Mouse (Mus musculus): ENCODE data around the gene Dpf2. TPM values are rescaled to one million over a fixed set of nuclear protein-coding genes. Genes with fewer than 3 reads are reported as not detected.

Gene Dpf2
- total and polyA plus RNA-seq, 3 experiments = 68.8 to 196 (median 126) TPM

- ATAC-seq (ENCODE audit: extremely low read depth, insufficient number of reproducible peaks, low FRiP score, poor library complexity, severe bottlenecking) (no peak), DNase-seq (ENCODE audit: low spot score) (no peak)
- H3K36me3 ChIP-seq (replicated peaks) = peaks cover 58% of the 10 kb centered on the region
Observed at GRCm38 (mm10) chr19:5893282-5894001, 19.4 kb downstream of the Dpf2 start.

GRCm38 (mm10) chr19:5892735-5893134 is 20.1 kb downstream of the Dpf2 start:
- Histone ChIP-seq H3K9me3 (replicated peaks) (no peaks in the 10 kb centered on the region), H3K27me3 (ENCODE audit: insufficient read depth, low read length) (peaks cover 3% of the 10 kb centered on the region; the same call in 1 of the 2 replicates), H3K36me3 (replicated peaks) (peaks cover 52% of the 10 kb centered on the region), H3K4me1 (ENCODE audit: insufficient read depth, low read depth, low read length) (peaks cover 32% of the 10 kb centered on the region), H3K4me3 (ENCODE audit: low read depth, low read length) (no peak overlapping the region)
- ATAC-seq (ENCODE audit: extremely low read depth, insufficient number of reproducible peaks, low FRiP score, poor library complexity, severe bottlenecking) (no peak), DNase-seq (ENCODE audit: low spot score) (no peak)
- TF ChIP-seq POLR2AphosphoS5 (IDR thresholded peaks at IDR 0.05; ENCODE audit: insufficient replicate concordance, low read depth, low read length) (no peak), GATA2 (IDR thresholded peaks at IDR 0.05; ENCODE audit: borderline replicate concordance, low read depth, low read length) (no peak), TAL1 (conservative IDR thresholded peaks at IDR 0.05; ENCODE audit: low read depth, low read length) (no peak), CTCF (IDR thresholded peaks at IDR 0.05; ENCODE audit: low read depth, low read length) (no peak), GATA1 (IDR thresholded peaks at IDR 0.05; ENCODE audit: borderline replicate concordance, low read length) (no peak)

More at GRCm38 (mm10) chr19:5893282-5894001, 19.4 kb downstream of the Dpf2 start:
- peak overlapping the region; percentile 71 for H3K4me3 ChIP-seq (ENCODE audit: low read depth, low read length)
- H3K9me3 ChIP-seq (replicated peaks) = no peaks in the 10 kb centered on the region
- TF ChIP-seq CTCF (IDR thresholded peaks at IDR 0.05; ENCODE audit: low read depth, low read length) (no peak), GATA2 (IDR thresholded peaks at IDR 0.05; ENCODE audit: borderline replicate concordance, low read depth, low read length) (no peak), POLR2AphosphoS5 (IDR thresholded peaks at IDR 0.05; ENCODE audit: insufficient replicate concordance, low read depth, low read length) (no peak), TAL1 (conservative IDR thresholded peaks at IDR 0.05; ENCODE audit: low read depth, low read length) (no peak), GATA1 (IDR thresholded peaks at IDR 0.05; ENCODE audit: borderline replicate concordance, low read length) (no peak)
- H3K27me3 ChIP-seq (ENCODE audit: insufficient read depth, low read length) = peaks cover 3% of the 10 kb centered on the region; the same call in 1 of the 2 replicates
- H3K4me1 ChIP-seq (ENCODE audit: insufficient read depth, low read depth, low read length) = peaks cover 32% of the 10 kb centered on the region

GRCm38 (mm10) chr19:5892262-5892661 is 20.5 kb downstream of the Dpf2 start:
- no peak for ATAC-seq (ENCODE audit: extremely low read depth, insufficient number of reproducible peaks, low FRiP score, poor library complexity, severe bottlenecking)
- peaks cover 3% of the 10 kb centered on the region; the same call in 1 of the 2 replicates for H3K27me3 ChIP-seq (ENCODE audit: insufficient read depth, low read length)
- DNase-seq (ENCODE audit: low spot score) = no peak
- no peaks in the 10 kb centered on the region for H3K9me3 ChIP-seq (replicated peaks)
- H3K36me3 ChIP-seq (replicated peaks) = peaks cover 47% of the 10 kb centered on the region
- no peak for TF ChIP-seq CTCF (IDR thresholded peaks at IDR 0.05; ENCODE audit: low read depth, low read length)
- TF ChIP-seq TAL1 (conservative IDR thresholded peaks at IDR 0.05; ENCODE audit: low read depth, low read length) = no peak
- TF ChIP-seq GATA2 (IDR thresholded peaks at IDR 0.05; ENCODE audit: borderline replicate concordance, low read depth, low read length) = no peak
- TF ChIP-seq POLR2AphosphoS5 (IDR thresholded peaks at IDR 0.05; ENCODE audit: insufficient replicate concordance, low read depth, low read length) = no peak
- TF ChIP-seq GATA1 (IDR thresholded peaks at IDR 0.05; ENCODE audit: borderline replicate concordance, low read length) = no peak
- no peak overlapping the region for H3K4me3 ChIP-seq (ENCODE audit: low read depth, low read length)
- H3K4me1 ChIP-seq (ENCODE audit: insufficient read depth, low read depth, low read length) = peaks cover 32% of the 10 kb centered on the region

GRCm38 (mm10) chr19:5891521-5892258 is 21.1 kb downstream of the Dpf2 start:
- DNase-seq (ENCODE audit: low spot score) (no peak), ATAC-seq (ENCODE audit: extremely low read depth, insufficient number of reproducible peaks, low FRiP score, poor library complexity, severe bottlenecking) (no peak)
- TF ChIP-seq GATA2 (IDR thresholded peaks at IDR 0.05; ENCODE audit: borderline replicate concordance, low read depth, low read length) = no peak
- no peak for TF ChIP-seq TAL1 (conservative IDR thresholded peaks at IDR 0.05; ENCODE audit: low read depth, low read length)
- no peak for TF ChIP-seq CTCF (IDR thresholded peaks at IDR 0.05; ENCODE audit: low read depth, low read length)
- no peak for TF ChIP-seq POLR2AphosphoS5 (IDR thresholded peaks at IDR 0.05; ENCODE audit: insufficient replicate concordance, low read depth, low read length)
- TF ChIP-seq GATA1 (IDR thresholded peaks at IDR 0.05; ENCODE audit: borderline replicate concordance, low read length) = no peak
- Histone ChIP-seq H3K4me3 (ENCODE audit: low read depth, low read length) (no peak overlapping the region), H3K27me3 (ENCODE audit: insufficient read depth, low read length) (peaks cover 3% of the 10 kb centered on the region; the same call in 1 of the 2 replicates), H3K9me3 (replicated peaks) (no peaks in the 10 kb centered on the region), H3K4me1 (ENCODE audit: insufficient read depth, low read depth, low read length) (peaks cover 32% of the 10 kb centered on the region), H3K36me3 (replicated peaks) (peaks cover 43% of the 10 kb centered on the region)

- Histone ChIP-seq H3K4me3 (ENCODE audit: low read depth, low read length) (no peak overlapping the region), H3K4me1 (ENCODE audit: insufficient read depth, low read depth, low read length) (peaks cover 30% of the 10 kb centered on the region), H3K36me3 (replicated peaks) (peaks cover 19% of the 10 kb centered on the region), H3K27me3 (ENCODE audit: insufficient read depth, low read length) (peaks cover 3% of the 10 kb centered on the region; the same call in 1 of the 2 replicates), H3K9me3 (replicated peaks) (no peaks in the 10 kb centered on the region)
- DNase-seq (ENCODE audit: low spot score) (no peak), ATAC-seq (ENCODE audit: extremely low read depth, insufficient number of reproducible peaks, low FRiP score, poor library complexity, severe bottlenecking) (no peak)
- TF ChIP-seq TAL1 (conservative IDR thresholded peaks at IDR 0.05; ENCODE audit: low read depth, low read length) (no peak), CTCF (IDR thresholded peaks at IDR 0.05; ENCODE audit: low read depth, low read length) (no peak), GATA1 (IDR thresholded peaks at IDR 0.05; ENCODE audit: borderline replicate concordance, low read length) (no peak), GATA2 (IDR thresholded peaks at IDR 0.05; ENCODE audit: borderline replicate concordance, low read depth, low read length) (no peak), POLR2AphosphoS5 (IDR thresholded peaks at IDR 0.05; ENCODE audit: insufficient replicate concordance, low read depth, low read length) (no peak)
Observed at GRCm38 (mm10) chr19:5889211-5889610, 23.6 kb downstream of the Dpf2 start.

Data from G1E (cell line).